Mouse (Mus musculus): Measurements from ENCODE around the gene Olfr724.
"Not testable (repeated sequence)": the region's sequence is repeated elsewhere in the genome, so short reads cannot be mapped to it uniquely, and the experiment has no call there.

Olfr724 gene

GRCm38 (mm10) chr14:49963174-49963573 is at the start of gene Olfr724:
Gene Olfr724 (minus strand): TSS chr14:49963274.
- not testable (repeated sequence) for DNase-seq (ENCODE audit: low read depth)

GRCm38 (mm10) chr14:49955890-49956289 is 7.2 kb downstream of the Olfr724 start:
- no peak for DNase-seq (ENCODE audit: low read depth)

GRCm38 (mm10) chr14:49931687-49932086 is 31.4 kb downstream of the Olfr724 start, which contains the start of gene Olfr723:
Gene Olfr723 (minus strand): TSS chr14:49931787.
- DNase-seq (ENCODE audit: low read depth) = not testable (repeated sequence)
